8 mouse cellular contexts compared by ENCODE assay signal in the genomic region with DNA sequence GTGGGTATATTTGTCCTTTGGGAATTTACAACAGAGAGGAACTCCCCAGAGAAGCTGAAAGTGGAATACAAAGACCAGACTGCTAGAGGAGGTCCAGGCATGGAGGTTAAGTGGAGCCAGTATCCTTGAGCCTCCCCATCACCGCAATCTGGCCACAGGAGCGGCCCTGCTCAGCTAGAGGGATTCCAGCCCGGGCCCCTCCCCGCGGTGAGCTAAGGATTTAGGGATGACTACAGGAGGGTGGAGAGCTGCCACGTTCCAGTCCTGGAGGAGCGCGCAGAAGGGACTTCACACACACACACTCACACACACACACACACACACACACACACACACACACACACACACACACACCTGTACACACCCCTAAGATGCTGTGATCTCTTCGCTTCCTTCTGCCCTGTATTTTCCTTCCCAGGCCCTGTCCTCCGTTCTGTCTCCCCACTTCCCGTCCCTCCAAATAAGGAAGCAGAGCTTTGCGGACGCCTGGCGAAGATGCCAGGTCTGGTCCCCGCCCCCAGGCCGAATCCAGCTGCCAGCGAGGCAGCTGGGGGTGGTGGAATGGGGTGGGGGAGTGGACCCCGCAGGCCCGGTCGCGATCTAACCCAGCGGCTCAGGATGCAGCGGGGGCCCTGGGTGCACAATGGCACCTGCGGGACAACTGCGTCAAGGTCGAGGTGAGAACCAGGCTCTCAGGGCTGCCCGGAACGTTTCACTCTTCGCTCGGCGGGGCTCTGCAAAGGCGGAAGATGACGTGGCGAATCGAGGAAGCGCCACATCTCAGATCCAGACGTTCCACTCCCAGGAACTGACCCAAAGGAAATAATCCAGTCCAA.
A peak's percentile ranks its signal among the peaks of the same experiment; 100 is the strongest.
DNase-seq lines count a peak whose midpoint lies in the region; ATAC-seq lines count a peak whose summit lies in the region.

No protein-coding gene starts in this region.

- ATAC-seq in hindbrain, embryonic 13.5 days (ENCODE audit: low FRiP score) = peak; percentile 81

- no peaks in the 10 kb centered on the region for H3K9me3 ChIP-seq in hindbrain, embryonic 13.5 days

- peak; percentile 92 for DNase-seq in NIH3T3 (ENCODE audit: low read depth)
- DNase-seq in cerebellum, postnatal 14 days = peak; percentile 80 to 82
- peak; percentile 81 to 84 for DNase-seq in frontal cortex, postnatal 36 days (ENCODE audit: low spot score in 2 of 2)
- peak; percentile 68 for DNase-seq in left cerebral cortex, adult 11 months (ENCODE audit: low spot score)
- peak; percentile 90 for DNase-seq in lung, postnatal 25 days (ENCODE audit: low spot score)
- peak; percentile 85 for DNase-seq in ovary, postnatal 36 days (ENCODE audit: low spot score)
- DNase-seq in thymus, postnatal 25 days = peak; percentile 60

- peak overlapping the region; percentile 74 for H3K4me2 ChIP-seq in hindbrain, embryonic 13.5 days

- H3K27ac ChIP-seq in hindbrain, embryonic 13.5 days = peak overlapping the region; percentile 95

- no peaks in the 10 kb centered on the region for H3K36me3 ChIP-seq in hindbrain, embryonic 13.5 days

- WGBS in hindbrain, embryonic 13.5 days = under 1% methylated on average over 35 of the region's 37 CpGs

- H3K4me3 ChIP-seq in hindbrain, embryonic 13.5 days = peak overlapping the region; percentile 65

- peaks cover 26% of the 10 kb centered on the region for H3K4me1 ChIP-seq in hindbrain, embryonic 13.5 days (replicated peaks)

- H3K9ac ChIP-seq in hindbrain, embryonic 13.5 days = peak overlapping the region; percentile 88

- H3K27me3 ChIP-seq in hindbrain, embryonic 13.5 days = peaks cover 3% of the 10 kb centered on the region

Comparison
In these comparisons a context has a peak if more than half of its experiments do, and no peak if none do; other contexts are left out.
1. Peak in every context shown above with its lines: DNase-seq, ATAC-seq, H3K4me3 ChIP-seq and H3K27ac ChIP-seq.